Mouse (Mus musculus): Measurements from ENCODE around the gene Lmo7. TPM values are rescaled to one million over a fixed set of nuclear protein-coding genes. Genes with fewer than 3 reads are reported as not detected.

Lmo7 gene
- polyA plus RNA-seq, 1 experiment from 2014 or later = 7.1 TPM

- Histone ChIP-seq H3K4me1 (ENCODE audit: control insufficient read depth, insufficient read depth, low read length) (no peaks in the 10 kb centered on the region), H3K9me3 (ENCODE audit: control insufficient read depth, low read length) (no peaks in the 10 kb centered on the region), H3K4me3 (ENCODE audit: low read depth, low read length) (no peak overlapping the region), H3K36me3 (ENCODE audit: control insufficient read depth, insufficient read depth, low read length) (no peaks in the 10 kb centered on the region), H3K27me3 (ENCODE audit: control insufficient read depth, insufficient read depth, low read length) (no peaks in the 10 kb centered on the region), H3K4me2 (ENCODE audit: low read depth, severe bottlenecking) (no peak overlapping the region), H3K27ac (replicated peaks; ENCODE audit: low read depth, low read length) (no peak overlapping the region), H3K9ac (ENCODE audit: low read length) (no peak overlapping the region)
- DNase-seq (ENCODE audit: low spot score) = no peak
- WGBS = 69% methylated on average over 7 of the region's 7 CpGs
- no peak for ATAC-seq (ENCODE audit: insufficient number of reproducible peaks, low FRiP score, low TSS enrichment, low read depth)
Measured at GRCm38 (mm10) chr14:101844467-101844866, 114.7 kb downstream of the Lmo7 start.

GRCm38 (mm10) chr14:101846097-101846882 is 116.5 kb downstream of the Lmo7 start:
- H3K9ac ChIP-seq (ENCODE audit: low read length) = no peak overlapping the region
- H3K4me2 ChIP-seq (ENCODE audit: low read depth, severe bottlenecking) = no peak overlapping the region
- no peak for ATAC-seq (ENCODE audit: insufficient number of reproducible peaks, low FRiP score, low TSS enrichment, low read depth)
- no peaks in the 10 kb centered on the region for H3K4me1 ChIP-seq (ENCODE audit: control insufficient read depth, insufficient read depth, low read length)
- DNase-seq (ENCODE audit: low spot score) = no peak
- WGBS = 64% methylated on average over 8 of the region's 8 CpGs
- H3K27me3 ChIP-seq (ENCODE audit: control insufficient read depth, insufficient read depth, low read length) = no peaks in the 10 kb centered on the region
- H3K9me3 ChIP-seq (ENCODE audit: control insufficient read depth, low read length) = no peaks in the 10 kb centered on the region
- no peaks in the 10 kb centered on the region for H3K36me3 ChIP-seq (ENCODE audit: control insufficient read depth, insufficient read depth, low read length)
- H3K4me3 ChIP-seq (ENCODE audit: low read depth, low read length) = no peak overlapping the region
- H3K27ac ChIP-seq (replicated peaks; ENCODE audit: low read depth, low read length) = no peak overlapping the region

- H3K4me1 ChIP-seq (ENCODE audit: control insufficient read depth, insufficient read depth, low read length) = no peaks in the 10 kb centered on the region
- no peaks in the 10 kb centered on the region for H3K27me3 ChIP-seq (ENCODE audit: control insufficient read depth, insufficient read depth, low read length)
- 86% methylated on average over 7 of the region's 7 CpGs for WGBS
- no peaks in the 10 kb centered on the region for H3K9me3 ChIP-seq (ENCODE audit: control insufficient read depth, low read length)
- no peak for ATAC-seq (ENCODE audit: insufficient number of reproducible peaks, low FRiP score, low TSS enrichment, low read depth)
- H3K36me3 ChIP-seq (ENCODE audit: control insufficient read depth, insufficient read depth, low read length) = no peaks in the 10 kb centered on the region
- no peak overlapping the region for H3K4me3 ChIP-seq (ENCODE audit: low read depth, low read length)
- H3K27ac ChIP-seq (replicated peaks; ENCODE audit: low read depth, low read length) = no peak overlapping the region
- H3K9ac ChIP-seq (ENCODE audit: low read length) = no peak overlapping the region
- DNase-seq (ENCODE audit: low spot score) = no peak
- H3K4me2 ChIP-seq (ENCODE audit: low read depth, severe bottlenecking) = no peak overlapping the region
Measured at GRCm38 (mm10) chr14:101847520-101847919, 117.8 kb downstream of the Lmo7 start.

GRCm38 (mm10) chr14:101852584-101853195 is 122.9 kb downstream of the Lmo7 start:
- H3K27ac ChIP-seq (replicated peaks; ENCODE audit: low read depth, low read length) = no peak overlapping the region
- no peak for DNase-seq (ENCODE audit: low spot score)
- ATAC-seq (ENCODE audit: insufficient number of reproducible peaks, low FRiP score, low TSS enrichment, low read depth) = no peak
- H3K9ac ChIP-seq (ENCODE audit: low read length) = no peak overlapping the region
- no peak overlapping the region for H3K4me3 ChIP-seq (ENCODE audit: low read depth, low read length)
- 88% methylated on average over 6 of the region's 6 CpGs for WGBS
- no peaks in the 10 kb centered on the region for H3K9me3 ChIP-seq (ENCODE audit: control insufficient read depth, low read length)
- no peak overlapping the region for H3K4me2 ChIP-seq (ENCODE audit: low read depth, severe bottlenecking)
- no peaks in the 10 kb centered on the region for H3K4me1 ChIP-seq (ENCODE audit: control insufficient read depth, insufficient read depth, low read length)
- H3K27me3 ChIP-seq (ENCODE audit: control insufficient read depth, insufficient read depth, low read length) = no peaks in the 10 kb centered on the region
- no peaks in the 10 kb centered on the region for H3K36me3 ChIP-seq (ENCODE audit: control insufficient read depth, insufficient read depth, low read length)

GRCm38 (mm10) chr14:101853207-101853606 is 123.5 kb downstream of the Lmo7 start:
- H3K4me2 ChIP-seq (ENCODE audit: low read depth, severe bottlenecking) = no peak overlapping the region
- H3K36me3 ChIP-seq (ENCODE audit: control insufficient read depth, insufficient read depth, low read length) = no peaks in the 10 kb centered on the region
- 79% methylated on average over 1 of the region's 1 CpGs for WGBS
- no peaks in the 10 kb centered on the region for H3K4me1 ChIP-seq (ENCODE audit: control insufficient read depth, insufficient read depth, low read length)
- H3K9ac ChIP-seq (ENCODE audit: low read length) = no peak overlapping the region
- ATAC-seq (ENCODE audit: insufficient number of reproducible peaks, low FRiP score, low TSS enrichment, low read depth) (no peak), DNase-seq (ENCODE audit: low spot score) (no peak)
- no peaks in the 10 kb centered on the region for H3K9me3 ChIP-seq (ENCODE audit: control insufficient read depth, low read length)
- H3K27me3 ChIP-seq (ENCODE audit: control insufficient read depth, insufficient read depth, low read length) = no peaks in the 10 kb centered on the region
- H3K27ac ChIP-seq (replicated peaks; ENCODE audit: low read depth, low read length) = no peak overlapping the region
- no peak overlapping the region for H3K4me3 ChIP-seq (ENCODE audit: low read depth, low read length)

- Histone ChIP-seq H3K4me1 (ENCODE audit: control insufficient read depth, insufficient read depth, low read length) (no peaks in the 10 kb centered on the region), H3K4me3 (ENCODE audit: low read depth, low read length) (no peak overlapping the region), H3K27me3 (ENCODE audit: control insufficient read depth, insufficient read depth, low read length) (no peaks in the 10 kb centered on the region), H3K4me2 (ENCODE audit: low read depth, severe bottlenecking) (no peak overlapping the region), H3K9me3 (ENCODE audit: control insufficient read depth, low read length) (no peaks in the 10 kb centered on the region), H3K27ac (replicated peaks; ENCODE audit: low read depth, low read length) (no peak overlapping the region), H3K9ac (ENCODE audit: low read length) (no peak overlapping the region), H3K36me3 (ENCODE audit: control insufficient read depth, insufficient read depth, low read length) (no peaks in the 10 kb centered on the region)
- DNase-seq (ENCODE audit: low spot score) = no peak
- 64% methylated on average over 4 of the region's 4 CpGs for WGBS
- no peak for ATAC-seq (ENCODE audit: insufficient number of reproducible peaks, low FRiP score, low TSS enrichment, low read depth)
Measured at GRCm38 (mm10) chr14:101853722-101854121, 124.0 kb downstream of the Lmo7 start.

- no peak overlapping the region for H3K27ac ChIP-seq (replicated peaks; ENCODE audit: low read depth, low read length)
- no peaks in the 10 kb centered on the region for H3K27me3 ChIP-seq (ENCODE audit: control insufficient read depth, insufficient read depth, low read length)
- no peak for DNase-seq (ENCODE audit: low spot score)
- 86% methylated on average over 3 of the region's 3 CpGs for WGBS
- no peaks in the 10 kb centered on the region for H3K9me3 ChIP-seq (ENCODE audit: control insufficient read depth, low read length)
- H3K9ac ChIP-seq (ENCODE audit: low read length) = no peak overlapping the region
- no peaks in the 10 kb centered on the region for H3K36me3 ChIP-seq (ENCODE audit: control insufficient read depth, insufficient read depth, low read length)
- no peak overlapping the region for H3K4me3 ChIP-seq (ENCODE audit: low read depth, low read length)
- H3K4me1 ChIP-seq (ENCODE audit: control insufficient read depth, insufficient read depth, low read length) = no peaks in the 10 kb centered on the region
- no peak overlapping the region for H3K4me2 ChIP-seq (ENCODE audit: low read depth, severe bottlenecking)
- ATAC-seq (ENCODE audit: insufficient number of reproducible peaks, low FRiP score, low TSS enrichment, low read depth) = no peak
Measured at GRCm38 (mm10) chr14:101854226-101854625, 124.5 kb downstream of the Lmo7 start.

- Histone ChIP-seq H3K27me3 (ENCODE audit: control insufficient read depth, insufficient read depth, low read length) (no peaks in the 10 kb centered on the region), H3K9me3 (ENCODE audit: control insufficient read depth, low read length) (no peaks in the 10 kb centered on the region), H3K4me2 (ENCODE audit: low read depth, severe bottlenecking) (no peak overlapping the region), H3K9ac (ENCODE audit: low read length) (no peak overlapping the region), H3K4me3 (ENCODE audit: low read depth, low read length) (no peak overlapping the region), H3K27ac (replicated peaks; ENCODE audit: low read depth, low read length) (no peak overlapping the region), H3K36me3 (ENCODE audit: control insufficient read depth, insufficient read depth, low read length) (no peaks in the 10 kb centered on the region), H3K4me1 (ENCODE audit: control insufficient read depth, insufficient read depth, low read length) (no peaks in the 10 kb centered on the region)
- DNase-seq (ENCODE audit: low spot score) (no peak), ATAC-seq (ENCODE audit: insufficient number of reproducible peaks, low FRiP score, low TSS enrichment, low read depth) (no peak)
- 74% methylated on average over 8 of the region's 8 CpGs for whole genome bisulfite sequencing
Measured at GRCm38 (mm10) chr14:101859305-101859886, 129.6 kb downstream of the Lmo7 start.
